Mouse (Mus musculus) embryonic facial prominence, embryonic 13.5 days (tissue): ENCODE measurements around the gene Dnaja4. TPM values are rescaled to one million over a fixed set of nuclear protein-coding genes. Genes with fewer than 3 reads are reported as not detected.

Source experiments
- ATAC-seq: fragments of 200-750 bp; cut with Nextera tagmentation; 2 replicates; pipeline ENCODE4 v1.8.0; 2017; ENCODE audit warnings: low read depth; ENCODE audit not compliant: insufficient number of reproducible peaks, insufficient read depth, low FRiP score, low TSS enrichment
- H3K27ac ChIP-seq: fragments of 300-500 bp; sonication (generic); 2 replicates; pipeline ENCODE4 v1.5.1; 2015; ENCODE audit warnings: moderate library complexity, mild to moderate bottlenecking, inconsistent platforms
- H3K27me3 ChIP-seq: fragments of 300-500 bp; sonication (generic); 2 replicates; pipeline ENCODE4 v1.6.1; 2015; ENCODE audit warnings: mild to moderate bottlenecking, inconsistent platforms
- H3K36me3 ChIP-seq: fragments of 300-500 bp; sonication (generic); 2 replicates; pipeline ENCODE4 v1.6.1; 2015; ENCODE audit warnings: mild to moderate bottlenecking, inconsistent platforms
- H3K4me1 ChIP-seq: fragments of 300-500 bp; sonication (generic); 2 replicates; pipeline ENCODE4 v1.6.1; 2015; ENCODE audit warnings: inconsistent platforms
- H3K4me2 ChIP-seq: fragments of 300-500 bp; sonication (generic); 2 replicates; pipeline ENCODE4 v1.6.1; 2015; ENCODE audit warnings: moderate library complexity, mild to moderate bottlenecking, inconsistent platforms
- H3K4me3 ChIP-seq: fragments of 300-500 bp; sonication (generic); 2 replicates; pipeline ENCODE4 v1.5.1; 2015; ENCODE audit warnings: mild to moderate bottlenecking, inconsistent platforms
- H3K9ac ChIP-seq: fragments of 300-500 bp; sonication (generic); 2 replicates; pipeline ENCODE4 v1.6.1; 2015; ENCODE audit warnings: mild to moderate bottlenecking, inconsistent platforms
- H3K9me3 ChIP-seq: fragments of 300-500 bp; sonication (generic); 2 replicates; pipeline ENCODE4 v1.6.1; 2016; ENCODE audit warnings: inconsistent platforms
- WGBS: fragments of 180-500 bp; shearing (Covaris S2); methylation state at CpG from one replicate; pipeline ENCODE4 v1.1.7; 2015; ENCODE audit warnings: mixed read lengths; 5-methylcytosine and 5-hydroxymethylcytosine counted together
- polyA plus RNA-seq: library from polyadenylated mRNA; unstranded; fragments of >200 nt; fragmentation: Nextera tagmentation; extraction: Ambion mirVana; gene quantifications from 2 replicates; pipeline ENCODE4 v1.2.1, GENCODE M21; 2015

Gene Dnaja4
- polyA plus RNA-seq = 7.3 and 8.2 TPM in 2 replicates

GRCm38 (mm10) chr9:54698318-54699086 is at the start of gene Dnaja4:
Gene Dnaja4, plus strand, starts transcription at chr9:54698873.
- Histone ChIP-seq H3K27me3 (peaks cover 24% of the 10 kb centered on the region), H3K4me3 (peak within 1 kb of the TSS; percentile 76), H3K4me2 (peak within 1 kb of the TSS; percentile 90), H3K9ac (peak within 1 kb of the TSS; percentile 87), H3K4me1 (peaks cover 17% of the 10 kb centered on the region), H3K36me3 (no peaks in the 10 kb centered on the region), H3K9me3 (no peaks in the 10 kb centered on the region), H3K27ac (no peak within 1 kb of the TSS; the same call in 1 of the 2 replicates)
- WGBS = 66% methylated on average over 17 of the region's 17 CpGs
- no peak for ATAC-seq

GRCm38 (mm10) chr9:54649360-54649759 is 49.3 kb upstream of the Dnaja4 start:
- H3K36me3 ChIP-seq = no peaks in the 10 kb centered on the region
- H3K27me3 ChIP-seq = no peaks in the 10 kb centered on the region
- H3K9ac ChIP-seq = no peak overlapping the region
- no peak overlapping the region for H3K27ac ChIP-seq
- ATAC-seq = no peak
- H3K4me3 ChIP-seq = no peak overlapping the region
- H3K4me1 ChIP-seq = no peaks in the 10 kb centered on the region
- WGBS = 80% methylated on average over 1 of the region's 1 CpGs
- no peak overlapping the region for H3K4me2 ChIP-seq
- H3K9me3 ChIP-seq = no peaks in the 10 kb centered on the region

GRCm38 (mm10) chr9:54652778-54653177 is 45.9 kb upstream of the Dnaja4 start:
- no peaks in the 10 kb centered on the region for H3K27me3 ChIP-seq
- no peaks in the 10 kb centered on the region for H3K36me3 ChIP-seq
- no peak overlapping the region for H3K4me2 ChIP-seq
- H3K27ac ChIP-seq = no peak overlapping the region
- H3K9me3 ChIP-seq = no peaks in the 10 kb centered on the region
- ATAC-seq = no peak
- H3K4me1 ChIP-seq = no peaks in the 10 kb centered on the region
- H3K9ac ChIP-seq = no peak overlapping the region
- 79% methylated on average over 2 of the region's 2 CpGs for WGBS
- no peak overlapping the region for H3K4me3 ChIP-seq

GRCm38 (mm10) chr9:54655846-54656245 is 42.8 kb upstream of the Dnaja4 start:
- H3K27me3 ChIP-seq = no peaks in the 10 kb centered on the region
- no peaks in the 10 kb centered on the region for H3K9me3 ChIP-seq
- H3K4me2 ChIP-seq = no peak overlapping the region
- ATAC-seq = no peak
- WGBS = 75% methylated on average over 2 of the region's 2 CpGs
- no peak overlapping the region for H3K4me3 ChIP-seq
- H3K27ac ChIP-seq = no peak overlapping the region
- H3K9ac ChIP-seq = no peak overlapping the region
- no peaks in the 10 kb centered on the region for H3K4me1 ChIP-seq
- no peaks in the 10 kb centered on the region for H3K36me3 ChIP-seq

- no peak for ATAC-seq
These were observed 42.3 kb upstream of the Dnaja4 start for GRCm38 (mm10) chr9:54656402-54656801.

GRCm38 (mm10) chr9:54658773-54659172 is 39.9 kb upstream of the Dnaja4 start:
- Histone ChIP-seq H3K9ac (no peak overlapping the region), H3K9me3 (no peaks in the 10 kb centered on the region), H3K36me3 (no peaks in the 10 kb centered on the region), H3K27ac (no peak overlapping the region), H3K27me3 (no peaks in the 10 kb centered on the region), H3K4me3 (no peak overlapping the region), H3K4me2 (no peak overlapping the region), H3K4me1 (peaks cover 9% of the 10 kb centered on the region)
- ATAC-seq = no peak
- 86% methylated on average over 6 of the region's 6 CpGs for WGBS

More at GRCm38 (mm10) chr9:54656402-54656801, 42.3 kb upstream of the Dnaja4 start:
- Histone ChIP-seq H3K27ac (no peak overlapping the region), H3K4me3 (no peak overlapping the region), H3K9me3 (no peaks in the 10 kb centered on the region), H3K4me1 (peaks cover 1% of the 10 kb centered on the region), H3K27me3 (no peaks in the 10 kb centered on the region), H3K4me2 (no peak overlapping the region), H3K9ac (no peak overlapping the region), H3K36me3 (no peaks in the 10 kb centered on the region)
- WGBS = 79% methylated on average over 6 of the region's 6 CpGs

GRCm38 (mm10) chr9:54661605-54662377 is 36.9 kb upstream of the Dnaja4 start, which contains the start of gene Acsbg1:
Gene Acsbg1, minus strand, starts transcription at chr9:54661870.
- Histone ChIP-seq H3K27ac (no peak within 1 kb of the TSS), H3K4me2 (peak within 1 kb of the TSS; percentile 45), H3K36me3 (no peaks in the 10 kb centered on the region), H3K4me1 (peaks cover 12% of the 10 kb centered on the region), H3K9ac (no peak within 1 kb of the TSS), H3K27me3 (no peaks in the 10 kb centered on the region), H3K9me3 (no peaks in the 10 kb centered on the region), H3K4me3 (no peak within 1 kb of the TSS)
- no peak for ATAC-seq
- WGBS = 13% methylated on average over 10 of the region's 10 CpGs

GRCm38 (mm10) chr9:54664358-54664757 is 34.3 kb upstream of the Dnaja4 start:
- Histone ChIP-seq H3K9me3 (no peaks in the 10 kb centered on the region), H3K27ac (no peak overlapping the region), H3K4me3 (no peak overlapping the region), H3K27me3 (no peaks in the 10 kb centered on the region), H3K4me1 (peaks cover 12% of the 10 kb centered on the region), H3K36me3 (no peaks in the 10 kb centered on the region), H3K4me2 (no peak overlapping the region), H3K9ac (no peak overlapping the region)
- WGBS = 75% methylated on average over 9 of the region's 9 CpGs
- ATAC-seq = no peak

- H3K36me3 ChIP-seq = no peaks in the 10 kb centered on the region
- H3K27ac ChIP-seq = no peak overlapping the region
- no peak overlapping the region for H3K4me2 ChIP-seq
- no peak overlapping the region for H3K4me3 ChIP-seq
- H3K27me3 ChIP-seq = no peaks in the 10 kb centered on the region
- ATAC-seq = no peak
- no peak overlapping the region for H3K9ac ChIP-seq
- H3K4me1 ChIP-seq = peaks cover 12% of the 10 kb centered on the region
- no peaks in the 10 kb centered on the region for H3K9me3 ChIP-seq
- WGBS = 88% methylated on average over 3 of the region's 3 CpGs
These were observed 32.6 kb upstream of the Dnaja4 start for GRCm38 (mm10) chr9:54666116-54666515.

- no peak overlapping the region for H3K4me3 ChIP-seq
- H3K9me3 ChIP-seq = no peaks in the 10 kb centered on the region
- H3K4me1 ChIP-seq = 0 out of 2 replicates have a peak, but pooled peaks cover 4% of the 10 kb centered on the region
- ATAC-seq = no peak
- H3K9ac ChIP-seq = no peak overlapping the region
- H3K27ac ChIP-seq = no peak overlapping the region
- no peaks in the 10 kb centered on the region for H3K36me3 ChIP-seq
- no peak overlapping the region for H3K4me2 ChIP-seq
- H3K27me3 ChIP-seq = no peaks in the 10 kb centered on the region
- WGBS = 67% methylated on average over 4 of the region's 4 CpGs
These were observed 30.2 kb upstream of the Dnaja4 start for GRCm38 (mm10) chr9:54668455-54668854.

- H3K9ac ChIP-seq = no peak overlapping the region
These were observed 26.7 kb upstream of the Dnaja4 start for GRCm38 (mm10) chr9:54671962-54672361.

More at GRCm38 (mm10) chr9:54671962-54672361, 26.7 kb upstream of the Dnaja4 start:
- Histone ChIP-seq H3K27me3 (peaks cover 2% of the 10 kb centered on the region; the same call in 1 of the 2 replicates), H3K36me3 (no peaks in the 10 kb centered on the region), H3K4me3 (no peak overlapping the region), H3K9me3 (no peaks in the 10 kb centered on the region), H3K27ac (no peak overlapping the region), H3K4me2 (no peak overlapping the region), H3K4me1 (no peaks in the 10 kb centered on the region)
- ATAC-seq = no peak
- 72% methylated on average over 3 of the region's 3 CpGs for WGBS
